Mouse (Mus musculus) neural tube, embryonic 15.5 days (tissue): ENCODE results near the gene Aimp2. TPM values are rescaled to one million over a fixed set of nuclear protein-coding genes. Genes with fewer than 3 reads are reported as not detected.

Source experiments
- ATAC-seq: fragments of 200-750 bp; cut with Nextera tagmentation; 2 replicates; pipeline ENCODE4 v1.8.0; 2017; ENCODE audit warnings: mild to moderate bottlenecking, moderate TSS enrichment, moderate library complexity; ENCODE audit not compliant: low FRiP score
- H3K27ac ChIP-seq: fragments of 300-500 bp; sonication (generic); replicated peaks from 2 replicates; pipeline ENCODE4 v1.5.1; 2015; ENCODE audit warnings: mild to moderate bottlenecking, inconsistent platforms
- H3K27me3 ChIP-seq: fragments of 300-500 bp; sonication (generic); replicated peaks from 2 replicates; pipeline ENCODE4 v1.6.1; 2015; ENCODE audit warnings: inconsistent platforms
- H3K36me3 ChIP-seq: fragments of 300-500 bp; sonication (generic); 2 replicates; pipeline ENCODE4 v1.6.1; 2015; ENCODE audit warnings: inconsistent platforms
- H3K4me1 ChIP-seq: fragments of 300-500 bp; sonication (generic); 2 replicates; pipeline ENCODE4 v1.6.1; 2015; ENCODE audit warnings: inconsistent platforms
- H3K4me2 ChIP-seq: fragments of 300-500 bp; sonication (generic); 2 replicates; pipeline ENCODE4 v1.6.1; 2015; ENCODE audit warnings: inconsistent platforms, mild to moderate bottlenecking, moderate library complexity
- H3K4me3 ChIP-seq: fragments of 300-500 bp; sonication (generic); replicated peaks from 2 replicates; pipeline ENCODE4 v1.5.1; 2015; ENCODE audit warnings: mild to moderate bottlenecking, inconsistent platforms
- H3K9ac ChIP-seq: fragments of 300-500 bp; sonication (generic); replicated peaks from 2 replicates; pipeline ENCODE4 v1.6.1; 2015; ENCODE audit warnings: mild to moderate bottlenecking, inconsistent platforms
- H3K9me3 ChIP-seq: fragments of 300-500 bp; sonication (generic); replicated peaks from 2 replicates; pipeline ENCODE4 v1.6.1; 2016; ENCODE audit warnings: inconsistent platforms
- WGBS: fragments of 180-500 bp; shearing (Covaris S2); methylation state at CpG from one replicate; pipeline ENCODE4 v1.1.7; 2015; ENCODE audit warnings: mixed read lengths; 5-methylcytosine and 5-hydroxymethylcytosine counted together
- polyA plus RNA-seq: library from polyadenylated mRNA; unstranded; fragments of >200 nt; fragmentation: Nextera tagmentation; extraction: Ambion mirVana; gene quantifications from 2 replicates; pipeline ENCODE4 v1.2.1, GENCODE M21; 2015

Gene Aimp2
- polyA plus RNA-seq, 1 experiment from 2014 or later = 96.3 TPM

- Histone ChIP-seq H3K9ac (no peak overlapping the region), H3K27ac (no peak overlapping the region), H3K27me3 (no peaks in the 10 kb centered on the region), H3K4me3 (no peak overlapping the region), H3K9me3 (no peaks in the 10 kb centered on the region), H3K4me1 (no peaks in the 10 kb centered on the region), H3K36me3 (peaks cover 69% of the 10 kb centered on the region), H3K4me2 (no peak overlapping the region)
- WGBS = 65% methylated on average over 5 of the region's 5 CpGs
- ATAC-seq = no peak
These were observed 16.3 kb downstream of the Aimp2 start for GRCm38 (mm10) chr5:143893396-143893795.

GRCm38 (mm10) chr5:143892255-143892886, 17.3 kb downstream of the Aimp2 start:
- H3K27ac ChIP-seq = no peak overlapping the region
- no peak overlapping the region for H3K4me3 ChIP-seq
- no peaks in the 10 kb centered on the region for H3K27me3 ChIP-seq
- no peak overlapping the region for H3K9ac ChIP-seq
- 83% methylated on average over 9 of the region's 9 CpGs for WGBS
- H3K4me2 ChIP-seq = no peak overlapping the region
- ATAC-seq = no peak
- no peaks in the 10 kb centered on the region for H3K9me3 ChIP-seq
- peaks cover 65% of the 10 kb centered on the region for H3K36me3 ChIP-seq
- no peaks in the 10 kb centered on the region for H3K4me1 ChIP-seq

GRCm38 (mm10) chr5:143890741-143891140, 18.9 kb downstream of the Aimp2 start:
- Histone ChIP-seq H3K27ac (no peak overlapping the region), H3K27me3 (no peaks in the 10 kb centered on the region), H3K9me3 (no peaks in the 10 kb centered on the region), H3K4me2 (no peak overlapping the region), H3K9ac (no peak overlapping the region), H3K36me3 (peaks cover 74% of the 10 kb centered on the region), H3K4me1 (no peaks in the 10 kb centered on the region), H3K4me3 (no peak overlapping the region)
- no peak for ATAC-seq
- WGBS = 93% methylated on average over 6 of the region's 6 CpGs

GRCm38 (mm10) chr5:143885274-143885673, 24.4 kb downstream of the Aimp2 start:
- no peak for ATAC-seq
- no peak overlapping the region for H3K9ac ChIP-seq
- H3K36me3 ChIP-seq = peaks cover 91% of the 10 kb centered on the region
- no peak overlapping the region for H3K4me2 ChIP-seq
- over 99% methylated on average over 3 of the region's 3 CpGs for WGBS
- no peak overlapping the region for H3K27ac ChIP-seq
- no peak overlapping the region for H3K4me3 ChIP-seq
- H3K4me1 ChIP-seq = no peaks in the 10 kb centered on the region
- H3K27me3 ChIP-seq = no peaks in the 10 kb centered on the region
- no peaks in the 10 kb centered on the region for H3K9me3 ChIP-seq

GRCm38 (mm10) chr5:143874571-143874970, 35.1 kb downstream of the Aimp2 start:
- Histone ChIP-seq H3K9me3 (no peaks in the 10 kb centered on the region), H3K27ac (no peak overlapping the region), H3K4me3 (no peak overlapping the region), H3K4me1 (no peaks in the 10 kb centered on the region), H3K9ac (no peak overlapping the region), H3K4me2 (no peak overlapping the region), H3K27me3 (no peaks in the 10 kb centered on the region), H3K36me3 (peaks cover 69% of the 10 kb centered on the region)
- no peak for ATAC-seq
- WGBS = 65% methylated on average over 4 of the region's 4 CpGs

GRCm38 (mm10) chr5:143871547-143872169, 38.0 kb downstream of the Aimp2 start:
- H3K9me3 ChIP-seq = no peaks in the 10 kb centered on the region
- no peak overlapping the region for H3K27ac ChIP-seq
- no peak overlapping the region for H3K9ac ChIP-seq
- ATAC-seq = no peak
- H3K27me3 ChIP-seq = no peaks in the 10 kb centered on the region
- no peak overlapping the region for H3K4me2 ChIP-seq
- no peaks in the 10 kb centered on the region for H3K4me1 ChIP-seq
- H3K4me3 ChIP-seq = no peak overlapping the region
- peaks cover 43% of the 10 kb centered on the region for H3K36me3 ChIP-seq
- WGBS = 89% methylated on average over 11 of the region's 11 CpGs

Other genes starting within 250 kb of the Aimp2 start
- 22.7 and 25.1 TPM in 2 replicates for gene Usp42, start 177.6 kb downstream of the Aimp2 start, polyA plus RNA-seq
- 48.2 and 50.7 TPM in 2 replicates for gene Eif2ak1, start 92.1 kb downstream of the Aimp2 start, polyA plus RNA-seq
- 0.40 and 0.59 TPM in 2 replicates for gene Ankrd61, start 12.2 kb downstream of the Aimp2 start, polyA plus RNA-seq
- gene Pms2, start 117 bp upstream of the Aimp2 start, polyA plus RNA-seq = 29.8 and 30.9 TPM in 2 replicates
- gene Gm42421, start 18.3 kb upstream of the Aimp2 start, polyA plus RNA-seq = 3.1 and 3.3 TPM in 2 replicates
- gene Rsph10b, start 23.2 kb upstream of the Aimp2 start, polyA plus RNA-seq = 3.3 and 5.7 TPM in 2 replicates
- 76.1 and 77.4 TPM in 2 replicates for gene Ccz1, start 105.0 kb upstream of the Aimp2 start, polyA plus RNA-seq
- not detected in 2 replicates for gene Ocm, start 116.8 kb upstream of the Aimp2 start, polyA plus RNA-seq
- gene Lmtk2, start 190.6 kb upstream of the Aimp2 start, polyA plus RNA-seq = 8.2 and 9.4 TPM in 2 replicates